Mouse (Mus musculus) liver, embryonic 14.5 days (tissue): ENCODE measurements around the gene Cd101. TPM values are rescaled to one million over a fixed set of nuclear protein-coding genes. Genes with fewer than 3 reads are reported as not detected.

ENCODE experiments used
- ATAC-seq: fragments of 200-750 bp; cut with Nextera tagmentation; 2 replicates; pipeline ENCODE4 v1.8.0; 2017; ENCODE audit warnings: moderate number of reproducible peaks, mild to moderate bottlenecking, moderate library complexity; ENCODE audit not compliant: insufficient read depth
- DNase-seq, 3 experiments: peaks; one replicate each; pipeline ENCODE4 v3.0.0-alpha.2; 2012 to 2013; ENCODE audit warnings: low read depth in 3 of 3, low spot score in 3 of 3
- H3K27ac ChIP-seq: fragments of 300-500 bp; sonication (generic); 2 replicates; pipeline ENCODE4 v1.5.1; 2014; ENCODE audit warnings: moderate library complexity, mild to moderate bottlenecking, control low read depth, inconsistent platforms
- H3K27me3 ChIP-seq: fragments of 300-500 bp; sonication (generic); 2 replicates; pipeline ENCODE4 v1.6.1; 2014; ENCODE audit warnings: mild to moderate bottlenecking, low read length, moderate library complexity; ENCODE audit not compliant: control insufficient read depth, insufficient read depth
- H3K36me3 ChIP-seq: fragments of 300-500 bp; sonication (generic); replicated peaks from 2 replicates; pipeline ENCODE4 v1.6.1; 2014; ENCODE audit warnings: low read depth; ENCODE audit not compliant: control insufficient read depth, insufficient read depth
- H3K4me1 ChIP-seq, 2 experiments: fragments of 200-500 bp in 1 of 2; fragments of 300-500 bp in 1 of 2; sonication (generic) in 1 of 2; replicated peaks; 2 replicates each; pipeline ENCODE4 v1.6.1; 2012 to 2014; ENCODE audit warnings: antibody characterized with exemption in 1 of 2, inconsistent platforms in 1 of 2, low read length in 1 of 2; ENCODE audit not compliant: control insufficient read depth in 2 of 2, insufficient read depth in 2 of 2
- H3K4me2 ChIP-seq: fragments of 300-500 bp; sonication (generic); 2 replicates; pipeline ENCODE4 v1.6.1; 2014; ENCODE audit warnings: low read depth, mild to moderate bottlenecking, control low read depth, moderate library complexity
- H3K4me3 ChIP-seq, 2 experiments: fragments of 200-500 bp in 1 of 2; fragments of 300-500 bp in 1 of 2; sonication (generic) in 1 of 2; 2 replicates each; pipeline ENCODE4 v1.5.1; 2012 to 2014; ENCODE audit warnings: low read depth in 2 of 2, low read length in 2 of 2, mild to moderate bottlenecking in 2 of 2, control low read depth in 1 of 2, inconsistent platforms in 1 of 2, moderate library complexity in 1 of 2; ENCODE audit not compliant: insufficient read depth in 1 of 2
- H3K9ac ChIP-seq: fragments of 300-500 bp; sonication (generic); replicated peaks from 2 replicates; pipeline ENCODE4 v1.6.1; 2014; ENCODE audit warnings: mild to moderate bottlenecking, control low read depth, moderate library complexity
- H3K9me3 ChIP-seq: fragments of 300-500 bp; sonication (generic); 2 replicates; pipeline ENCODE4 v1.6.1; 2016; ENCODE audit warnings: low read length, mixed read lengths; ENCODE audit not compliant: control insufficient read depth
- CTCF ChIP-seq: IDR thresholded peaks from 2 replicates; pipeline ENCODE4 v1.5.1; 2016; ENCODE audit warnings: antibody characterized with exemption, low read depth, control low read depth
- EP300 ChIP-seq: IDR thresholded peaks from 2 replicates; pipeline ENCODE4 v1.6.1; 2016; ENCODE audit warnings: antibody characterized with exemption, low read depth
- WGBS: fragments of 180-500 bp; shearing (Covaris S2); extraction: QIAGEN DNeasy Blood & Tissue Kit; methylation state at CpG from one replicate; pipeline ENCODE4 v1.1.7; 2014; ENCODE audit not compliant: insufficient replicate concordance; 5-methylcytosine and 5-hydroxymethylcytosine counted together
- polyA plus RNA-seq, 2 experiments: library from polyadenylated mRNA; depleted of rRNA in 1 of 2; stranded (reverse) in 1 of 2; unstranded in 1 of 2; fragments of >200 nt; fragmentation: Nextera tagmentation in 1 of 2; extraction: Ambion mirVana in 1 of 2; gene quantifications; 2 replicates each; pipeline versions ENCODE4 v1.2.1 to v1.2.3; 2012 to 2014

Cd101 gene
- polyA plus RNA-seq, 2 experiments = 0.02 to 0.03 TPM

- Histone ChIP-seq H3K4me3 (no peak overlapping the region), H3K4me2 (no peak overlapping the region), H3K4me1 (no peaks in the 10 kb centered on the region; a peak in 1 of 4 replicates), H3K9me3 (no peaks in the 10 kb centered on the region), H3K27ac (no peak overlapping the region), H3K36me3 (no peaks in the 10 kb centered on the region), H3K27me3 (no peaks in the 10 kb centered on the region), H3K9ac (no peak overlapping the region)
- TF ChIP-seq EP300 (no peak), CTCF (no peak)
- no peak for DNase-seq
- no peak for ATAC-seq
- WGBS = 49% methylated on average over 5 of the region's 5 CpGs
Observed at GRCm38 (mm10) chr3:101011203-101011600, 18.2 kb downstream of the Cd101 start.

GRCm38 (mm10) chr3:101010589-101011202 is 18.7 kb downstream of the Cd101 start:
- DNase-seq (no peak), ATAC-seq (no peak)
- H3K27ac ChIP-seq = no peak overlapping the region
- H3K9ac ChIP-seq = no peak overlapping the region
- no peaks in the 10 kb centered on the region; a peak in 1 of 4 replicates for H3K4me1 ChIP-seq
- H3K4me2 ChIP-seq = no peak overlapping the region
- WGBS = 24% methylated on average over 4 of the region's 4 CpGs
- H3K4me3 ChIP-seq = no peak overlapping the region
- H3K36me3 ChIP-seq = no peaks in the 10 kb centered on the region
- H3K27me3 ChIP-seq = no peaks in the 10 kb centered on the region
- TF ChIP-seq CTCF (no peak), EP300 (no peak)
- H3K9me3 ChIP-seq = no peaks in the 10 kb centered on the region

- ATAC-seq = no peak
- Histone ChIP-seq H3K4me1 (no peaks in the 10 kb centered on the region; a peak in 1 of 4 replicates), H3K9me3 (no peaks in the 10 kb centered on the region), H3K27me3 (no peaks in the 10 kb centered on the region; the same call in 1 of the 2 replicates), H3K4me2 (no peak overlapping the region), H3K27ac (no peak overlapping the region), H3K9ac (no peak overlapping the region), H3K4me3 (no peak overlapping the region), H3K36me3 (no peaks in the 10 kb centered on the region)
- no peak for DNase-seq
- no peak for TF ChIP-seq EP300
- TF ChIP-seq CTCF = no peak
- 36% methylated on average over 5 of the region's 5 CpGs for whole genome bisulfite sequencing
Observed at GRCm38 (mm10) chr3:101007112-101007782, 22.1 kb downstream of the Cd101 start.

GRCm38 (mm10) chr3:101005392-101005791 is 24.0 kb downstream of the Cd101 start:
- no peaks in the 10 kb centered on the region for H3K36me3 ChIP-seq
- no peak overlapping the region for H3K4me2 ChIP-seq
- DNase-seq = no peak
- WGBS = 68% methylated on average over 6 of the region's 6 CpGs
- H3K27me3 ChIP-seq = no peaks in the 10 kb centered on the region; the same call in 1 of the 2 replicates
- H3K9ac ChIP-seq = no peak overlapping the region
- TF ChIP-seq CTCF (no peak), EP300 (no peak)
- no peaks in the 10 kb centered on the region for H3K9me3 ChIP-seq
- H3K27ac ChIP-seq = no peak overlapping the region
- no peaks in the 10 kb centered on the region; a peak in 1 of 4 replicates for H3K4me1 ChIP-seq
- no peak for ATAC-seq
- no peak overlapping the region for H3K4me3 ChIP-seq

GRCm38 (mm10) chr3:101003575-101004356 is 25.6 kb downstream of the Cd101 start:
- Histone ChIP-seq H3K4me3 (no peak overlapping the region), H3K36me3 (no peaks in the 10 kb centered on the region), H3K27me3 (no peaks in the 10 kb centered on the region; the same call in 1 of the 2 replicates), H3K9me3 (no peaks in the 10 kb centered on the region), H3K4me2 (no peak overlapping the region), H3K9ac (no peak overlapping the region), H3K4me1 (no peaks in the 10 kb centered on the region), H3K27ac (no peak overlapping the region)
- no peak for ATAC-seq
- no peak for TF ChIP-seq EP300
- TF ChIP-seq CTCF = no peak
- WGBS = 28% methylated on average over 15 of the region's 15 CpGs
- no peak for DNase-seq
